Mouse (Mus musculus): Measurements from ENCODE around the gene Prrg2. TPM values are rescaled to one million over a fixed set of nuclear protein-coding genes. Genes with fewer than 3 reads are reported as not detected.

Gene Prrg2
- polyA plus RNA-seq, 1 experiment = 18.2 TPM

GRCm38 (mm10) chr7:45060632-45061122, 1.8 kb downstream of the Prrg2 start:
- WGBS = 71% methylated on average over 6 of the region's 6 CpGs
- no peak overlapping the region for H3K4me3 ChIP-seq (replicated peaks; ENCODE audit: control insufficient read depth, low read depth, low read length)
- no peaks in the 10 kb centered on the region; the same call in 1 of the 2 replicates for H3K4me1 ChIP-seq (ENCODE audit: control insufficient read depth, insufficient read depth, low read length)
- H3K27ac ChIP-seq (ENCODE audit: control insufficient read depth, insufficient read depth, low read depth, low read length, poor library complexity) = no peak overlapping the region
- TF ChIP-seq POLR2A (IDR thresholded peaks at IDR 0.05; ENCODE audit: borderline replicate concordance, control insufficient read depth, low read depth, low read length) (no peak), CTCF (IDR thresholded peaks at IDR 0.05; ENCODE audit: control insufficient read depth, insufficient read depth, low read length) (no peak)

GRCm38 (mm10) chr7:45058607-45059571, 3.6 kb downstream of the Prrg2 start:
- TF ChIP-seq CTCF (IDR thresholded peaks at IDR 0.05; ENCODE audit: control insufficient read depth, insufficient read depth, low read length) (no peak), POLR2A (IDR thresholded peaks at IDR 0.05; ENCODE audit: borderline replicate concordance, control insufficient read depth, low read depth, low read length) (no peak)
- H3K4me1 ChIP-seq (ENCODE audit: control insufficient read depth, insufficient read depth, low read length) = no peaks in the 10 kb centered on the region; the same call in 1 of the 2 replicates
- no peak overlapping the region for H3K4me3 ChIP-seq (replicated peaks; ENCODE audit: control insufficient read depth, low read depth, low read length)
- H3K27ac ChIP-seq (ENCODE audit: control insufficient read depth, insufficient read depth, low read depth, low read length, poor library complexity) = no peak overlapping the region
- 80% methylated on average over 10 of the region's 10 CpGs for WGBS

GRCm38 (mm10) chr7:45056972-45057348, 5.5 kb downstream of the Prrg2 start:
- TF ChIP-seq POLR2A (IDR thresholded peaks at IDR 0.05; ENCODE audit: borderline replicate concordance, control insufficient read depth, low read depth, low read length) = no peak
- no peak for TF ChIP-seq CTCF (IDR thresholded peaks at IDR 0.05; ENCODE audit: control insufficient read depth, insufficient read depth, low read length)
- Histone ChIP-seq H3K4me3 (replicated peaks; ENCODE audit: control insufficient read depth, low read depth, low read length) (no peak overlapping the region), H3K4me1 (ENCODE audit: control insufficient read depth, insufficient read depth, low read length) (peaks cover under 1% of the 10 kb centered on the region), H3K27ac (ENCODE audit: control insufficient read depth, insufficient read depth, low read depth, low read length, poor library complexity) (no peak overlapping the region)

GRCm38 (mm10) chr7:45056329-45056971, 6.0 kb downstream of the Prrg2 start:
- 78% methylated on average over 14 of the region's 14 CpGs for WGBS

GRCm38 (mm10) chr7:45053931-45054510, 8.5 kb downstream of the Prrg2 start:
- peaks cover 5% of the 10 kb centered on the region for H3K4me1 ChIP-seq (ENCODE audit: control insufficient read depth, insufficient read depth, low read length)
- H3K27ac ChIP-seq (ENCODE audit: control insufficient read depth, insufficient read depth, low read depth, low read length, poor library complexity) = peak overlapping the region; percentile 82
- peak overlapping the region; percentile 69 for H3K4me3 ChIP-seq (replicated peaks; ENCODE audit: control insufficient read depth, low read depth, low read length)
- TF ChIP-seq CTCF (IDR thresholded peaks at IDR 0.05; ENCODE audit: control insufficient read depth, insufficient read depth, low read length) (no peak), POLR2A (IDR thresholded peaks at IDR 0.05; ENCODE audit: borderline replicate concordance, control insufficient read depth, low read depth, low read length) (peak; percentile 60; the same call in 1 of the 2 replicates)
- WGBS = under 1% methylated on average over 33 of the region's 33 CpGs

More at GRCm38 (mm10) chr7:45056329-45056971, 6.0 kb downstream of the Prrg2 start:
- Histone ChIP-seq H3K27ac (ENCODE audit: control insufficient read depth, insufficient read depth, low read depth, low read length, poor library complexity) (no peak overlapping the region), H3K4me3 (replicated peaks; ENCODE audit: control insufficient read depth, low read depth, low read length) (no peak overlapping the region), H3K4me1 (ENCODE audit: control insufficient read depth, insufficient read depth, low read length) (peaks cover 4% of the 10 kb centered on the region)
- TF ChIP-seq CTCF (IDR thresholded peaks at IDR 0.05; ENCODE audit: control insufficient read depth, insufficient read depth, low read length) = no peak
- no peak for TF ChIP-seq POLR2A (IDR thresholded peaks at IDR 0.05; ENCODE audit: borderline replicate concordance, control insufficient read depth, low read depth, low read length)

- H3K27ac ChIP-seq (ENCODE audit: control insufficient read depth, insufficient read depth, low read depth, low read length, poor library complexity) = peak overlapping the region; percentile 92
- H3K4me1 ChIP-seq (ENCODE audit: control insufficient read depth, insufficient read depth, low read length) = peaks cover 5% of the 10 kb centered on the region
- peak overlapping the region; percentile 69 for H3K4me3 ChIP-seq (replicated peaks; ENCODE audit: control insufficient read depth, low read depth, low read length)
- TF ChIP-seq POLR2A (IDR thresholded peaks at IDR 0.05; ENCODE audit: borderline replicate concordance, control insufficient read depth, low read depth, low read length) (peak; percentile 67; the same call in 1 of the 2 replicates), CTCF (IDR thresholded peaks at IDR 0.05; ENCODE audit: control insufficient read depth, insufficient read depth, low read length) (no peak)
- 0% methylated on average over 51 of the region's 59 CpGs for WGBS
Measured at GRCm38 (mm10) chr7:45053117-45053930, 9.2 kb downstream of the Prrg2 start.

GRCm38 (mm10) chr7:45052862-45053116, 9.7 kb downstream of the Prrg2 start, which contains the start of gene Prr12:
Gene Prr12 (minus strand): TSS chr7:45052881.
- peak within 1 kb of the TSS; percentile 92 for H3K27ac ChIP-seq (ENCODE audit: control insufficient read depth, insufficient read depth, low read depth, low read length, poor library complexity)
- WGBS = 0% methylated on average over 14 of the region's 18 CpGs
- TF ChIP-seq CTCF (IDR thresholded peaks at IDR 0.05; ENCODE audit: control insufficient read depth, insufficient read depth, low read length) = no peak
- TF ChIP-seq POLR2A (IDR thresholded peaks at IDR 0.05; ENCODE audit: borderline replicate concordance, control insufficient read depth, low read depth, low read length) = no peak
- peaks cover 5% of the 10 kb centered on the region for H3K4me1 ChIP-seq (ENCODE audit: control insufficient read depth, insufficient read depth, low read length)
- peak within 1 kb of the TSS; percentile 69 for H3K4me3 ChIP-seq (replicated peaks; ENCODE audit: control insufficient read depth, low read depth, low read length)
